Mouse (Mus musculus): Measurements from ENCODE around the gene Prune2.
"Not testable (repeated sequence)": the region's sequence is repeated elsewhere in the genome, so short reads cannot be mapped to it uniquely, and the experiment has no call there.

Gene Prune2

DNA sequence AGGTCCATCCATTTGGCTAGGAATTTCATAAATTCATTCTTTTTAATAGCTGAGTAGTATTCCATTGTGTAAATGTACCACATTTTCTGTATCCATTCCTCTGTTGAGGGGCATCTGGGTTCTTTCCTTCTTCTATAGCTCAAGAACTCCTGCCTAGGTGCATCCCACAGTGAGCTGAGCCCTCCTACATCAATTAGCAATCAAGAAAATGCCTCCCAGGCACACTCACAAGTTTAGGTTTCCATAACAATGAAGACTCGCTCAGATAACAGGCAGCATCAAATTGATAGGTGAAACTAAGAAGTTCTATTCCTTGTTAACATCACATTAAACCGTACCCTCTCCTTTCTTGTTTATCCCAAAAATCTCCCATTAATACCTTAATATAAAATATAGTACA, 218.6 kb downstream of the Prune2 start:
- not testable (repeated sequence) for DNase-seq (ENCODE audit: low read depth in 2 of 2, low spot score in 2 of 2)

DNA sequence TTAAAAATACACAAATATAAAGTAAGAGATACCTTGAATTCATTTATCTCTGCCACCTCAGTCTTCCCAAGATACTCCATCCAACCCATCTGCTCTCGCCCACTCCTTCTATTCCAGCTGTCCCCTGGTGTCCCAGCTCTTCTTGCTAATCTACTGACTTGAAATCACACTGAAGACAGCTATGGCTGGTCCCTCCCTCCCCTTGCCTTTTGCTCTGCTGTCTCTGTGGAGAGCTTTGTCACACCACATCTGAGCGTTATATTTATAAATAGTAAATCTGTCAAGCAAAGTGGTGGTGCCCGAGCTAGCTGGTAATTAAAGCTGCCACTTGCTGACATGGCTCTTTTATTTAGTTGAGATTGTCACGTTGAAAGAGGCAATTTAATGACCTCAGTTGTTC, 224.6 kb downstream of the Prune2 start:
- no peak for DNase-seq (ENCODE audit: low read depth in 2 of 2, low spot score in 2 of 2)

DNA sequence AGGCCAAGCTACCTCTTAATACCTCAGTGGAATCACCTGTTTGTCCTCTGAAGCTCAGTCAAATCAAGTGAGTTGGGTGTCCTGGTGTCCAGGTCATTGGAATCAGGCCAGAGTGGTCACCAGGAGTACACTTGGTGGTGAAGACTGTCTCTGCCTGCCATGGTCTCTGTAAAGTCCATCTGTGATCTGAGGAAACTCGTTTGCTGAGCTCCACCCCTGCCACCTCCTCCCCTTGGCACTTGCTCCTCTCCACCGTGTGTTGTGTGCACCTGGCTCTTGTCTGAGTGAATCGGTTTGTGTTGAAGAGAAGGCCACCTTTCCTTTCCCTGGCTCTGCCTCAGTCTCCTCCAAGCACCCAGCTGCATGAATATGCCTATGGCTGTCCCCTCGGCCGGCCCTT, 238.8 kb downstream of the Prune2 start:
- no peak for DNase-seq (ENCODE audit: low read depth in 2 of 2, low spot score in 2 of 2)

DNA sequence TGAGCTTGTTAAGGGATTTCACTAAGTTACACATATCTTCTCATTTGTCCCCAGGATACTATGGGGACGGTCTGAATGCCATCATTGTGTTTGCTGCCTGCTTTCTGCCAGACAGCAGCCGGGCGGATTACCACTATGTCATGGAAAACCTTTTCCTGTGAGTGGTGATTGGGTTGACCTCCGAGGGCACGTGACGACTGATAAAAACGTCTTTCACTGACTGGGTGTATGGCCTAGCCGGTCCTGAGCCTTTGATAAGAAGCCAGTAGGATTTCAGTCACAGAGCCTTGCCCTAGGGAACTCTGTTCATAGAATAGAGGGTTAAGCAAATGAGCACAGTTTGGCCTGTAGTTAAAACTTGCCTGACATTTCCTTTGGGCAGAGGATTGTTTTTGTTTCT, 243.1 kb downstream of the Prune2 start:
- no peak for DNase-seq (ENCODE audit: low read depth in 2 of 2, low spot score in 2 of 2)

DNA sequence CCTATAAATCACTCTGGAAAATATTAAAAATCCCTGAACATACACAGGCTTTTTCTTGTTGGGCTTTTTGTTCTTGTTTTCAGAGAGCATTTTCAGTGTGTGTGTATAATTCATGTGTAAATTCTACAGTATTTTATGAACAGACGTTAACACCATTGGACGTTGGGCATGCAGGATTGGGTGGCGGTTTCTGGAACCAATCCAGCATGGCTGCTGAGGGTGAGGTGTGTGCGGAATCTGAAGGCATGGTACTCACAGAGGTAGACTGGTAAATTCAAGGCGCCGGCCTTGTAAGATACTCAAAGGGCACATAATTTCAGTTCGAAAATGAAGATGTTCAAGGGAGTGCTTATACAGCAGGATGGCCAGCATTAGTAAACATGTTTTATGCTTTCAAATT, 251.2 kb downstream of the Prune2 start:
- DNase-seq (ENCODE audit: low read depth in 2 of 2, low spot score in 2 of 2), result no peak

DNA sequence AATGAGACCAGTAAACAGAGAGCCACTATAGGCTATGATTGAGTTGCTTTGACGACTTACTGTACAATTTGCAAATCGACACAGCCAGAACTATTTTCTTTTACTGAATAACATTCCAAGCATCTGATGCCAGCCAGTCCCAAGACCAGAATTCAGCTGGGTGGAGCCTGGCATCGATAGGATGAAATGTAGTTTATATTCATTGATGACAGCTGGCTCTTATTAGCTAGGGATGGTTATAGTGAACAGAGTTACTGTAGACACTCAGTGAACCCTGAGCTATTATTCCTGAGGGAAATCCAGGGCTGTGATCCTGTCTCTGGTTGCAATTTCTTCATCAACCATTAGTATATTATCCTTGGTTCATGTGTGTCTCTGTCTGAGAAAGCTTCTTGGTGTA, 254.6 kb downstream of the Prune2 start:
- DNase-seq (ENCODE audit: low read depth in 2 of 2, low spot score in 2 of 2), result no peak

DNA sequence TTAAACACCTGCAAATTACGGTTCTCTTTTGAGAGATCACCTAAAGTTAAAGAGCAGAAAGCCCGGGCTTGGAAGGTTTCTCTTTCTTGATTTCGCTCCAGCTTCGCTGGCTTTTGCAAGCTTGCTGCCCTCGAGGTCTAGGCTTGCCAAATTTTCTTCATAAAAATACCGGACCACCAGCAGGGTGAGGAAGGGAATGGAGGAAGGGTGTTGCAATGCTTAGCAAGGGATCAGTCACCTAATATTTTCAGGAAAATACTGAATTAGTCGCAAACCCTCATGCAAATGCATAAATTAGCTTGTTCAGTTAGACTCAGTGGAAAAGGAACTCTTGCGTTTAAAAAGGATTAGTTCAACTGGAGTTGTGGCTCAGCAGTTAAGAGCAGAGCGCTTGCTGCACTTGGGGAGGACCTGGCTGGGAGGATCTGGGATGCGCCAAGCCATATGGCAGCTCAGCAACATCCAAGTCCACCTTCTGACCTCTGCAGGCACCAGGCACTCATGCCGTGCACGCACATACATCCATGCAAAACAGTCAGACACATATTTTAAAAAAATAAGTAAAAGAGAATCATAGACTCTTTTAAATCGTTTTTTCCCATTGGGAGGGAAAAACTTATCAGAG, 259.1 kb downstream of the Prune2 start:
- DNase-seq (ENCODE audit: low read depth in 2 of 2, low spot score in 2 of 2), result no peak

DNA sequence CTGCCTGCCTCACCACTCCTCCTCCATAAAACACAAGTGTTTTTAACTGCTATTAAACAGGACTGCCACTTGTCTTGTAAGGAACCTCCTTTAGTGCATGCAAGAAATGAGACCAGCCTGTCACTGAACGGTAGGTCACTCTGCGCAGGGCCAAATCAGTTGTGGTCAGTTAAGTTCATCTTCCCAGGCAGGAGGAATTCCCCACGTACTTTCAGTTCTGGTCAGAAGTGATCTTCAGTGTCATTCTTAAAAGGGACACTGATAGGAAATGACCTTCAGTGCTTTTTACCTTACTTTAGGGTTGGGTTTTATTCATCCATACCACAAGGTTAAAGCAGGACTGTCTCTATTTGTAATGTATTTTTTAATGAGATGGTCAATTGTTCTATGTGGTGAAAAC, 262.3 kb downstream of the Prune2 start:
- DNase-seq (ENCODE audit: low read depth in 2 of 2, low spot score in 2 of 2), result no peak

DNA sequence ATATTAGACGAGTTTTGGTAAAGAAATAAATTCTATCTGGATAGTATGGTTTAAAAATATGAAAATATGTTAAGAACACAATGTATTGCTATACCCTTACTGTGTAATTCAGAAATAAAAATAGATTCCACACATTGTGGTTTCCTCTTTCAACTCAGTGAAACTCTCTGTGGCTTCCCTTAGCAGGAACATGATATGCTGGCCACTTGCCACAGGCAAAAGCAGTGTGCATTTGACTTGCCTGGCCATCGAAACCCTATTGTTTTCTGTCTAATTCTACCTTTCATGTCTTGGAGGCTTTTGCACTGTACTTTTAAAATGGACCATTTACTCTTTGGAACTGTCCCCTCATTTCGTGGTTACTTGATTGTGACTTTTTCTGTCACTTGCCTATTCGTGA, 267.9 kb downstream of the Prune2 start:
- DNase-seq (ENCODE audit: low read depth in 2 of 2, low spot score in 2 of 2), result no peak

DNA sequence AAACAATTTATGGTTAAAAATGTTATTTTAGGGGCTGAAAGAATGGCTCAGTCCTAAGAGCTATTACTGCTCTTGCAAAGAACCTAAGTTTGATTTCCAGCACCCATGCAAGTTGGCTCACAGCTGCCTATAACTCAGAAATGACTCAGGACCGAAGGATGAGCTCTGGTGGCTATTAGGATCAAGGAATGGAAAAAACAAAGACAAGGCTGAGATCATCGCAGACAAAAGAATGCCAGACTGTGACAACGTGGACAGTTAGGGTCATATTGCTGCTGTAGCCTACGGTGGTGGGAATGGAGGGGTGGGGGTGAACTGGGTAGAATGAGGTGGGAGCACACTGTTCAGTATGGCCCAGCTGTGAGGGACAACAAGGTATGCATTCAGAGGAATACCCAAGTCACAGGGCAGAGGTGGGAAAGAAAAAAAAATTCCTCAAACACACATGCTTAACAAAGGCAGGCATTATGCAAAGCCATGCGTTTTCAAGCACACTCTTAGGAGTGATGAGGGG, 269.7 kb downstream of the Prune2 start:
- no peak for DNase-seq (ENCODE audit: low read depth in 2 of 2, low spot score in 2 of 2)

DNA sequence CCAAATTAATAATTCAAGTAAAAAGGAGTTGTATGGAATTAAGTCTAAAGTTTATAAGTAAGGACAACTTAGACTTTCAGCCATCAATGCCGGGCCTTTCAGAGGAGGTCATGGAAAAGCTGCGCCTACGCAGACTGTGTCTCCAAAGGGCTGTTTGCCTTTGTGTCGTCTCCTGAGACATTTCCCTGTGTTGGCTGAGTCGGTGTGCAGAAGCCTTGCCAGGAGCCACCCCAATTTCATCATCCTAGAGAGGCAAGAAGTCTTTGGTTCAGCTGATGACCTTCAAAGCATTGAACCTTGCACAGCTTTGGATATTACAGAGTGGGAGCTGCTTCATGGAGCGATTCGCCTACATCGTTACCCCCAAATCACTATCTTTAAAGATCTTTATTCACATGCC, 270.2 kb downstream of the Prune2 start:
- DNase-seq (ENCODE audit: low read depth in 2 of 2, low spot score in 2 of 2), result no peak

DNA sequence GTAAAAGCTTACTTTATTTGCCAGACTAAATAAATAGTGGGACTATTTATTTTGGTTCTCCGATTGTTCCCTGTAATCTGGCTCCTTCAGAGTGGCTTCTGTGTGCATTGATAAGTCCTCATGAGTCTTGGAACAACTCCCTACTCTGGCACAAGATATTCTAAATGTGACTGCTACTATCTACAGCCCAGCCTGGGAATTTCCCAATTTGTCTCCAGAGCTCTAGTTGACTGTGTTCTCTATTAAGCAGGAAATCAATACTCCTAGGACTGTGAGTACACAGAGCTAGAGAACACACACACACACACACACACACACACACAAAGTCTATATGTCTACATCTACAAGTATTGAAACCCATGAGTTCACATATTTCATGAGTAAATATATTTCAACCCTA, 274.1 kb downstream of the Prune2 start:
- no peak for DNase-seq (ENCODE audit: low read depth in 2 of 2, low spot score in 2 of 2)

DNA sequence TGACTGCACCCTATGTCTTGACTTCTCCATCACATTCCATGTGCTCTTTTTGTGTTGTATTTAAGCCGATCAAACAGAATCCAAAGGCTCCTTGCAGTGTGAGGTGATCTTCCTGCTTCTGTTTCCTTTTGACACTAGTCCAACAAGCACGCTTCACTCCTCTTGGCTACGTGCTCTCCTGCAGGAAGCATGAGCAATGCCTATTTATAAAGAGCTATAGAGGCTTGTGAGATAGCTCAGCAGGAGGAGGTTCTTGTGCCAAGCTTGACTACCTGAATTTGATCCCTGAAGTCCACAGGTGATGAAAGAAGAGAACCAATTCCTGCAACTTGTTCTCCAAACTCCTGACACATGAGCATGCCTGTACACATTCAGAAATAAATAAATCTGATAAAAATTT, 282.6 kb downstream of the Prune2 start:
- no peak for DNase-seq (ENCODE audit: low read depth in 2 of 2, low spot score in 2 of 2)

DNA sequence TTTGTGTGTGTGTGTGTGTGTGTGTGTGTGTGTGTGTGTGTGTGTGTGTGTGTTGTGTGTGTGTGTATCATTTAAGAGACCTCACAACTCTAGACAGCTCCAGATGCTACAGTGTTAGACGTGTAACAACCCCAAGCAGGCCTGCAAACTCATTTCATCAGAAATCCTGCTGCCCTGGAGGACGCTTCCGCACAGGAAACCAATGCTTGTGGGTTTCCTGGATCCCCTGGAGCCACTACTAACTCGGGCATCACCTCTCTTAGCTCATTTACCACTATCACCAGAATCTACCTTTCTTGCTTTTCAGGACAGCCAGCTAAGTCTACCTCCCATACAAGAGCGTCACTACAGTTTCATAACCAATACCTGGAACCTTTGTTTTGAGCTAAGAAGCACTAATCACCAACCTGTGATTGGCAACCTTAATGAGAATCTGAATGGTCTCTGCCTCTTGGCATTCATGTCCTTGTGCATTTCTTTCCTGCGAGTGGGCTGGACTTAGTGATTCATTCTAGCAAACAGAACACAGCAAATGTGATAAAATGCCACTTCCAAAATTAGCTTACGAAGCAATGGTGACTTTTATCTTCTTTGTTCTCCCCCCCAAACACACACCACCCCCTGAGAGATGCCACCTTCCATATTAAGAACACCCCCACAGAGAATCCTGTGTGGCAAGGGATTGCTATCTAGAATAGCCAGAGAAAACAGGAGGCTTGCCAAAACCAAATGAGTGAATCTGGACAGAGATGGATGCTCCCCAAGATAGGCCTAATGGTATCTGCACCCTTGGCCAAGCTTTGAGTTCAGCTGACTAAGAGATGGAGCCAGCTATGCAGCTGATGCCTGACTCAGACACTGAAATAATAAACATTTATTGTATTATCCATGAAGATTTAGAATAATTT, 284.5 kb downstream of the Prune2 start:
- no peak for DNase-seq (ENCODE audit: low read depth in 2 of 2, low spot score in 2 of 2)

DNA sequence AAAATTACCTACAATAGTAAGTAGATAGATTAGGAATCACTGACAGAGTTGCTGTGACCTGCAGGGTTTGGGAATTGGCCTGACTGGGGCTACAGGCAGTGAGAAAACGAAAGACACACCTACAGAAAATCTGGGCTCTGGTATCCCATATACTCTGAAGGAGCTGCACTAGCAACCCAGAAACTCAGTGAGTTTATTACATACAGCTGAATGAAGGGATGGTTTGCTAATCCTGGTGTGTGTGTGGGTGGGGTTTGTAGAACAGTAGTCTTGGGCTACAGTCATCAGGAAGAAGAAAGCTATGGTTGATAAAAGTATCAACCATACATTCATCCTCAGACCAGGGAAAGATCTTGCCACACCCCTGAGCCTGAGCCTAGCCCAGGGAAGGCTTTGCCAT, 285.3 kb downstream of the Prune2 start:
- DNase-seq (ENCODE audit: low read depth in 2 of 2, low spot score in 2 of 2), result no peak

DNA sequence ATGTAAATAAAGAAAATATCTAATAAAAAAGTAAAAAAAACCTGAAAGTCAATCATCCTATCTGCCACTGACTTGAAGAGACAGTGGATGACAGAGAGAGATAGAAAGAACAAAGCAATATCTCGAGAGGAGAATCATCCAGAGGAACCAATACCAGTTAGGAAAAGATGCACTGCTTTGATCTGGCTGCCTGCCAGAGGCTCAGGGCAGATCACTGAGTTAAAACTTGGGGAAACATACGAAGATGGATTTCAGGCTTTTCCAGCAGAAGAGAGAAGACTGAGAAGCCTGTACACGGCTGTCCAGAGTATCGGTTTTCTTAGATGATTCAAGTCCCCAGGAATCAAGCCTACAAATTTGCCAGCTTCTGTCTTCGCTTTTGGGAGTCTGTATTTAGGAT, 287.0 kb downstream of the Prune2 start:
- no peak for DNase-seq (ENCODE audit: low read depth in 2 of 2, low spot score in 2 of 2)

DNA sequence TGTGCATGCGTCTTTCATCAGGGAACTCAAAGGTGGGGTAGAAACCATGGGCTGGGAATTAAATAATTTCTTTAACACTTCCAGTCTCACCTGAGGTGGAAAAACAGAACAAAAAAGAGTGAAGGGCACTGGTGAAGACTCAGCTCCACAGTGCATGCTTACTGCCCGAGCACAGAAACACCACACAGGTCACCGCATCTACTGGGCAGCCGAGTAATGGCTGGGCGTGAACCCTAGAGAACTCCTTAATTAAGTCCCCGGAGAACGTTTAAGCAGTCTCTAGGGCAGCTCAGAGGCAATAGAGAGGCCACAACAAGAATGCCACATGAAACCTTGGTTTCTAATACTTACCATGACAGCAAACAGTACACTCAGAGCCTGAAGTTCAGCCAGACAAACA, 288.6 kb downstream of the Prune2 start:
- DNase-seq (ENCODE audit: low read depth in 2 of 2, low spot score in 2 of 2), result no peak

DNA sequence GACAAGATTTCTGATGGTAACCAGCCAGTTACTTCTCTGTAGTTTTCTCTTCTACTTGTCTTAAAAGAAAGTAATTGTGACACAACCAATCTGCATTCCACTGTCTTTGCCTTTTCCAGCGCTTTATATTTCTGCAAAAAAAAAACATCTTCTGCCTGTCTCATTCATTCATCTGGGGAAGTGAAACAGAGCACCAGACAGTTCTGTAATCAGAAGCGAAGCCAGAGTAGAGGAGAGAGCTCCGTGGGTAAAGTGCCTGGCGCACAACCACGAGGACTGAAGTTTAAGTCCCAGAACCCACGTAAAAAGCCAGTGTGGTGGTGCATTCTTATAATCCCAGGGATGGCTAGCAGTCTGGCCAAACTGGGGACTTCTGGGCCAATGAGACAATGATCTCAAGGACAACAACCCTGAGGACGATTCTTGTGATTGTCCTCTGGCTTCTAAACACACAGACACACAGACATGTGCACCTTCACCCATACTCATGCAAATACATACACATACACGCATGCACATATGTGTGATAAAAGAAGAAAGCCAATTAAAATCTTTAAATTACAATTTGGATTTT, 291.5 kb downstream of the Prune2 start:
- no peak for DNase-seq (ENCODE audit: low read depth in 2 of 2, low spot score in 2 of 2)

DNA sequence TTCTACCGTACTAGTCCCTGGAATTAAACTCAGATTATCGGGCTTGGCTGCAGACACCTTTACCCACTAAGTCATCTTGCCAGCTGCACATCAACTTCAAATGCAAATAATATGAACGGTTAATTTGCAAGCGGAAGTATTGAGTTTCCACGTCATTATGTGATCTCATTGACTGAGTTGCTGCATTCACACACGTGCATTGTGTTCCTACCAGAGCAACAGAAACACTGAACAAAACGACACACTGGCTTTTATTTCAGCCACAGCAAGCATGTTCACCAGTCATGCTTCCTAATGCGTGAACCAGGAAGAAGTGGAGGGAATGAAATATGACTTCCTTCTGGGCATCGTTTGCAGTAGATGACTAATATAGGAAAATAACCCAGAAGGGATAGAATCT, 293.8 kb downstream of the Prune2 start:
- no peak for DNase-seq (ENCODE audit: low read depth in 2 of 2, low spot score in 2 of 2)

DNA sequence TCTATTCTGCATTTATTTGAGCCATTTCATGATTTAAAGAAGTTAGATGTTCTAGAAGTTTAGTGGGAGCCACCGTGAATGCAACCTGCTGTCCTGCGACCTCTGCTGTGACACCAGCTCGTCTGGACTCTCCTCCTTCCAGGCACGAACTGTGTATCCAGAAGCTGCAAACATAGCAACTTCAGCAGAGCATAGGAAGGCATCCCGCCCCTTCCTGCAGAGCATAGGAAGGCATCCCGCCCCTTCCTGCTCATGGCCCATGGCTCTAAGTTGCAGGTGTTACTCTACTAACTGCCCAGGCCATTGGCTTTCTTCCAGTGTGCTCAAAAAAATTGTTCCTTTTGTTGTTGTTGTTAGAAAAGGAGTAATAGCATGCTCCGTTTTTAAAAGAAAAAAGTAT, 294.9 kb downstream of the Prune2 start:
- no peak for DNase-seq (ENCODE audit: low read depth in 2 of 2, low spot score in 2 of 2)

DNA sequence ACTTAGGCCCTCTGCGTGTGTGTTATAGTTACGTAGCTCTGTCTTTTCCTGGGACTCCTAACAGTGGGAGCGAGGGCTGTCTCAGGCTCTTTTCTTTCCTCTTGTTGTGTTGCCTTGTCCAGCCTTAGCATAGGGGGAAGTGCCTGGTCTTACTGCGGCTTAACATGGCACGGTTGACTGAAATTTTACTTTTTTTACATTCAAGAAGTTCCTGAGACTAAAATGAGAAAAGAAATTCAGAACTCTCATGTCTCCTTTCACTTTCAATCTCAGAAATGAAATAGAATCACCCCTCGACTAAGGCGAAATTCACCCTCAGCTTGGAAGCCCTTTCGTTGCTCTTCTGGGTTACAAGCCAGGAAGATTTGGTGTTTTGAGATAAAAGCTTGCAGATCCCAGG, 295.5 kb downstream of the Prune2 start:
- DNase-seq (ENCODE audit: low read depth in 2 of 2, low spot score in 2 of 2), result no peak

DNA sequence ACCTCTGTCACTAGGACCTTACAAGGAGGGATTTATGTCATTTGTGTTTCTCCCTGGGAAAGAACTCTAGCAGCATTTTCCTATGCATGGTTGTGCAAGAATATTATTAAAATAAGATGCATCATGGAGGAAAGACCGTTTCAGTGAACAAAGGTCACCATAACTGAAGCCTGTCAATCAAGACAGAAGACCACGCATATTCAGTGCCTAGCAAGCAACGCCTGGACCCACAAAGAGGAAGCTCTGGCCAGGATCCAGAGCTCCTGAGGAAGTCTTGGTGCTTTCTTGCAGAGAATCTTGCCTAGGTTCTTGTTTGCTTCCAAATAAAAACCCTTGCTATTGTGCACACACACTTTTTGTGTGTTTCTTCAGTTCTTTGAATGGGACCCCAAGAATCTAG, 296.9 kb downstream of the Prune2 start:
- DNase-seq (ENCODE audit: low read depth in 2 of 2, low spot score in 2 of 2), result no peak

All from CD8-positive naive resting alpha-beta T cell, adult 2 months (primary cell).